ENCODE assay signal across 8 mouse cellular contexts in genomic region chr2:151000402-151001178, GRCm38 (mm10). TPM values are rescaled to one million over a fixed set of nuclear protein-coding genes. Genes with fewer than 3 reads are reported as not detected.
DNase-seq lines count a peak whose midpoint lies in the region; ATAC-seq and TF ChIP-seq lines count a peak whose summit lies in the region.

No protein-coding gene starts in this region.

- H3K27me3 ChIP-seq in limb, embryonic 14.5 days (ENCODE audit: control insufficient read depth, insufficient read depth, low read length): no peaks in the 10 kb centered on the region
- H3K27me3 ChIP-seq in midbrain, postnatal 0 days (ENCODE audit: insufficient read depth, low read length): no peaks in the 10 kb centered on the region

- no peak overlapping the region for H3K4me3 ChIP-seq in limb, embryonic 14.5 days (replicated peaks; ENCODE audit: low read length)
- H3K4me3 ChIP-seq in midbrain, postnatal 0 days (ENCODE audit: low read depth, low read length): no peak overlapping the region

- intact Hi-C loops in gastrocnemius, postnatal 14 days (cut with DNase I; ENCODE audit: low total_unique reads): loop anchor here (5.0 kb wide), 1 partner anchor 318 kb away; no protein-coding TSS in a partner anchor

- H3K27ac ChIP-seq in limb, embryonic 14.5 days (replicated peaks; ENCODE audit: low read depth, low read length): no peak overlapping the region
- no peak overlapping the region for H3K27ac ChIP-seq in midbrain, postnatal 0 days (ENCODE audit: low read depth, low read length)

- no peak overlapping the region for H3K4me2 ChIP-seq in limb, embryonic 14.5 days (replicated peaks; ENCODE audit: low read depth, low read length, severe bottlenecking)
- H3K4me2 ChIP-seq in midbrain, postnatal 0 days (ENCODE audit: low read depth, low read length, poor library complexity, severe bottlenecking): no peak overlapping the region

- peak; percentile 35 to 42 for DNase-seq in B cell, adult 2 months
- DNase-seq in Muller cell, postnatal 12 days (ENCODE audit: inconsistent ontology term): peak; percentile 24
- peak; percentile 55 to 59 for DNase-seq in cerebellum, postnatal 36 days
- DNase-seq in gastrocnemius, postnatal 14 days: peak; percentile 58
- peak; percentile 70 for DNase-seq in kidney, adult 9 months
- DNase-seq in limb, embryonic 14.5 days (ENCODE audit: low spot score): peak; percentile 63
- peak; percentile 89 for DNase-seq in midbrain, postnatal 0 days (ENCODE audit: low spot score)
- DNase-seq in thymus, postnatal 4 days: peak; percentile 52

- H3K36me3 ChIP-seq in limb, embryonic 14.5 days (ENCODE audit: control insufficient read depth, insufficient read depth, low read length): no peaks in the 10 kb centered on the region
- H3K36me3 ChIP-seq in midbrain, postnatal 0 days (ENCODE audit: insufficient read depth, low read length): no peaks in the 10 kb centered on the region

- TF ChIP-seq CTCF in midbrain, postnatal 0 days (IDR thresholded peaks at IDR 0.05): peak; percentile 84

- peaks cover 4% of the 10 kb centered on the region for H3K4me1 ChIP-seq in limb, embryonic 14.5 days (ENCODE audit: control insufficient read depth, insufficient read depth, low read length)
- H3K4me1 ChIP-seq in midbrain, postnatal 0 days (ENCODE audit: insufficient read depth, low read length): no peaks in the 10 kb centered on the region

- ATAC-seq in limb, embryonic 14.5 days (ENCODE audit: low FRiP score, low read depth): peak; percentile 82; the same call in 1 of the 2 replicates
- peak; percentile 89 for ATAC-seq in midbrain, postnatal 0 days (ENCODE audit: low FRiP score)

- H3K9me3 ChIP-seq in limb, embryonic 14.5 days (ENCODE audit: control insufficient read depth, low read length): no peaks in the 10 kb centered on the region
- no peaks in the 10 kb centered on the region for H3K9me3 ChIP-seq in midbrain, postnatal 0 days (ENCODE audit: low read length)

- WGBS in limb, embryonic 14.5 days: 51% methylated on average over 7 of the region's 7 CpGs
- 41% methylated on average over 7 of the region's 7 CpGs for WGBS in midbrain, postnatal 0 days

- H3K9ac ChIP-seq in limb, embryonic 14.5 days (ENCODE audit: low read depth, low read length, severe bottlenecking): no peak overlapping the region
- H3K9ac ChIP-seq in midbrain, postnatal 0 days (replicated peaks; ENCODE audit: low read length, poor library complexity, severe bottlenecking): no peak overlapping the region

- TF ChIP-seq POLR2A in limb, embryonic 14.5 days (IDR thresholded peaks at IDR 0.05; ENCODE audit: borderline replicate concordance, extremely low read depth, insufficient read depth, insufficient read length): no peak

RNA-seq across cellular contexts. Expression of gene Ninl, which starts 38.6 kb away (rescaled TPM):
- total RNA-seq in gastrocnemius, postnatal 14 days (2021): under 1 TPM; 0.27 to 0.39 TPM
- 9.6 and 10.0 TPM in 2 replicates for polyA plus RNA-seq in limb, embryonic 14.5 days (2012; rRNA removed)
- 3.9 and 7.9 TPM in 2 replicates for polyA plus RNA-seq in limb, embryonic 14.5 days (2014; fragmentation: Nextera tagmentation; extraction: Ambion mirVana)
- 3.8 and 7.8 TPM in 2 replicates for total RNA-seq in midbrain, postnatal 0 days (2014; rRNA removed)
- polyA plus RNA-seq in midbrain, postnatal 0 days (2015; fragmentation: Nextera tagmentation; extraction: Ambion mirVana): 2.6 and 2.7 TPM in 2 replicates

RNA-seq across cellular contexts. Expression of gene Nanp, which starts 38.6 kb away (rescaled TPM):
- total RNA-seq in gastrocnemius, postnatal 14 days (2021): 1 to 10 TPM; 5.1 to 5.8 TPM
- polyA plus RNA-seq in limb, embryonic 14.5 days (2012; rRNA removed): 13.2 and 16.4 TPM in 2 replicates
- 41.8 and 46.4 TPM in 2 replicates for polyA plus RNA-seq in limb, embryonic 14.5 days (2014; fragmentation: Nextera tagmentation; extraction: Ambion mirVana)
- 6.7 and 13.8 TPM in 2 replicates for total RNA-seq in midbrain, postnatal 0 days (2014; rRNA removed)
- polyA plus RNA-seq in midbrain, postnatal 0 days (2015; fragmentation: Nextera tagmentation; extraction: Ambion mirVana): 32.1 and 35.6 TPM in 2 replicates

Comparison
In these comparisons a context has a peak if more than half of its experiments do, and no peak if none do; other contexts are left out.
1. DNase-seq: peak in every context shown above with its lines; median percentile 89 in midbrain, postnatal 0 days; 70 in kidney, adult 9 months; 63 in limb, embryonic 14.5 days; 58 in gastrocnemius, postnatal 14 days; 57 in cerebellum, postnatal 36 days; 52 in thymus, postnatal 4 days; 38 in B cell, adult 2 months; 24 in Muller cell, postnatal 12 days.